Mouse (Mus musculus) adrenal gland, postnatal 14 days (tissue): ENCODE results near the gene Rdh7. TPM values are rescaled to one million over a fixed set of nuclear protein-coding genes. Genes with fewer than 3 reads are reported as not detected.
"Not testable (repeated sequence)": the region's sequence is repeated elsewhere in the genome, so short reads cannot be mapped to it uniquely, and the experiment has no call there.

ENCODE experiments used
- DNase-seq: peaks from one replicate; pipeline ENCODE4 v3.0.0; 2021; ENCODE audit warnings: mixed read lengths
- long read RNA-seq, 2 experiments: library from polyadenylated mRNA; stranded (forward); transcript quantifications; one replicate each; pipeline ENCODE4 v2.0.0; 2021
- total RNA-seq: library from RNA; stranded (reverse); gene quantifications from 2 replicates; pipeline ENCODE4 v1.2.3, GENCODE M21; 2021

Rdh7 gene
- total RNA-seq, result 3.9 and 81.0 TPM in 2 replicates
- long read RNA-seq, experiment 1, partial matches to known transcripts, result 0 of 1 reads
- long read RNA-seq, experiment 1, other reads (novel, unspliced or antisense), result 0 of 1 reads
- long read RNA-seq, experiment 2, transcript Rdh7-201 (4 exons, 1,678 nt), result major isoform, 69 of 78 reads
- long read RNA-seq, experiment 2, partial matches to known transcripts, result 4 of 78 reads
- long read RNA-seq, experiment 2, other reads (novel, unspliced or antisense), result 5 of 78 reads

DNA sequence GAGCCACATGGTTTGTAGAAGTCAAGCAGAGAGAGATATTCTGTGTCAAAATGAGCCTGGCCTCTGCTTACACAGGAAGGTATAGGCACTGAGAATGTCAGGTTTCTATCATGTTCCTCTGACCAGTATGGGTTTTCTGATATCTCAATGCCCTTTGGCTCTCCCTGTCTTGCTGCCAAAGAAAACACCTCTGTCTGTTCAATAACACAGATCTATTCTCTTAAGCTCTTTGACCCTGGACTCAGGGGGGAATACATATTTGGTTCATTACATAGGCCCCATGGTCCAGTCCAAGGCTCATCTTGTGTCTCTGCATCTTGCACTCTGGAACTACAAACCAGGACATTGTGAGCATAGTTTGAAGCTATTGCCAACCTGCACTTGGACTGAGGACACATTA, at the start of gene Rdh7:
TSS of gene Rdh7 (minus strand) at position 213 of the 400 bp plus-strand sequence.
- DNase-seq, result no peak

DNA sequence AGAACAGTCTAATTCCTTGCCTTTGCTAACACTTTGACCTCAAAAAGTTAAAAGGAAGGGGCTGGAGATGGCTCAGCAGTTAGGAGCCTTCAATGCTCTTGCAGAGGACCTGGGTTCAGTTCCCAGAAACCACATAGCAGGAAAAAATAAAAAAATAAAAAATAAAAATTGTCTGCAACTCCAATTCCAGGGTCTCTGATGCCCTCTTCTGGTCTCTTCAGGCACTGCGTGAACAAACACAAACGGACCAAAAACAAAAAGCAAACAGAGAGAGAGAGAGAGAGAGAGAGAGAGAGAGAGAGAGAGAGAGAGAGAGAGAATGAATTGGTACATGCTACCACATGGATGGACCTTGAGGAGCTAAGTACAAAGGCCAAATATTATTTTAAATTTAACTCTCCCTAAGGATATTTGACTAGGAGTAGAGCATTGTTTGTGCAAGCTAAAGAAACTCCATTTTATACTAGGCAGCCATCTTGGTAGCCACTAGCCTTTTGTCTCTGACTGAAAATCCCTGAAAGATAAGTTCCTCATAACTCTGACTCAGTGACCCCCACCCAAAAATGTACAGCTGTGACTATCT, 48.9 kb upstream of the Rdh7 start:
- peak; percentile 78 for DNase-seq

DNA sequence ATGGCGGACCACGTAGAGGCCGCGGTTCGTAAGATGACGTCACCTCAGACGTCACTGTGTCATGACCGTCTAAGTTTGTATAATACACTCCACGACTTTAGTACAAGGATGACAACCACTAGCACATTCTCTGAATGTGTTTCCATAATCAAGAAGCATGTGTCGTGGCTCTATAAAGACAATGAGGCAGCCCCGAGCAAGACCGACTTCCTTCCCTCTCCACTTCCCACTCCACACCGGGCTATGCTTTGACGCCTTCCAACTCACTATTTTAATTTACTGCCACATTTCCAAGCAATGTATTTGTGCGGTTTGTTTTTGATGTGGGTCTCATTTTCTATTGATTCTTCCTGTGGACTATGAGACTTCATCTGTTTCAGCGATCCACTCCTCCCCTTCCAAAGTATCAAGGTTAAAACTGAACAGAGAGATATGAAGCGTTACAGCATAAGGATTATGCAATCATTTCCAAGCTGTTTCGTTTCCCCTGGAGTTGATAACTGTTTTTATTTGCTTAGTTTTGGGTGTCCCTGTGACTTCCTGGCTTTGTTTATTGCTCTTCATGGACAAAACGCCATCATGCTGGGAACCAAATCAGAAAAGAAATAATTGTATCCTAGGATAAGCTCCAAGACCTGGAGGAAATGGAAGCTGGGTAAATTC, 48.3 kb upstream of the Rdh7 start:
- DNase-seq, result no peak

DNA sequence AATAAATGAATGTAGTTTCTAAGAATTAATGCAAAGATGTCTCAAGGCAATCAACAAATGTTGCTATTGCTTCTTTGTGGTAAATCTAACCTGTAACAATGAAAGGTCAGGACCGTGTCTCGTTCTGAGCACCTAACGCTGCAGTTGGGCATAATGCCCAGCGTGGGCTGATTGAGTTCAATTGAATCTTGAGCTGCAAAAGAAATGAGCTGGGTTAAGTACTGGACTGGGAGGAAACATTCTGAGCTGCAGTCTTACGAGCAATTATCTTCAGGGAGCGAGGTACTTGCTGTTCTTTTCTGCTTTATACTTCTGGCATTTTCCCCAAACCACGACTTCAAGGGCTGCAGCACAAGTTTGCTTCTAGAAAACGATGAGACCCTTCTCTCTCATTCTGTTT, 47.7 kb upstream of the Rdh7 start:
- DNase-seq, result no peak

DNA sequence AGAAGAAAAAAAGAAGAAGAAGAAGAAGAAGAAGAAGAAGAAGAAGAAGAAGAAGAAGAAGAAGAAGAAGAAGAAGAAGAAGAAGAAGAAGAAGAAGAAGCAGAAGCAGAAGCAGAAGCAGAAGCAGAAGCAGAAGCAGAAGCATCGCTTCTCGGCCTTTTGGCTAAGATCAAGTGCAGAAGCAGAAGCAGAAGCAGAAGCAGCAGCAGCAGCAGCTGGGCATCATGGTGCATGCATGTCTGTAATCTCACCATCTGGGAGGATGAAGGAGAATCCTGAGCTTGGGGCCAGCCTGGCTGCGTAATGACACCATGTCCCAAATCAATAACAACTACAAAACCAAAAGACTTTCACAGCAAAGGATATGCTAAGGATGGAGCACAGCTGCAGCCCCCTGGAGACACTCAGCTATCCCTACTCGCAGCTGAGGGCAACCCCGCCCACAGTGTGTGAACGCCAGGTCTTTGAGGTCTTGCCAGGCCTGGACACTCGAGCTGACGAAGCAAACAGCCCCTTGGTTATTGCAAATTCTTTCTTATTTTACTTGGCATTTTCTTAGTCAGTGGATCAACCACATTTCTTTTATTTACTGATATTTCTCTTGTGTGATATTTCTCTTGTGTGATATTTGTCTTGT, 43.8 kb upstream of the Rdh7 start:
- DNase-seq, result no peak

DNA sequence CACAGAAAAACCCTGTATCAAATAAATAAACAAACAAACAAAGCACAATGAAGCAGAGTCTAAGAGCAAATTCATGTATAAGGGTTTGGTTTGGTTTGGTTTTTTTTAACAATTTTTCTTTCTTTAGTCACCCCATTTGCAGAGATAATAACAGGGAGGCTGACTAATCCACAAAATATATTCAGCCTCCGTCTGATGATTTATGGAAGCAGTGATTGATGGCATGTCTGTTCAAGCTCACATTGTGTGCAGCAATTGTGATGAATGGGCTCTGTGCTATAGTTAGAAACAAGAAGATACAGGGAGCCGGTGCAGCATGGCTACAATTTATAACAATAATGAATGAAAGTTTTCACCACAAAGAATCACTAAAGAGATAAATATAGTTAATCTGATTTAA, 39.1 kb upstream of the Rdh7 start:
- no peak for DNase-seq

DNA sequence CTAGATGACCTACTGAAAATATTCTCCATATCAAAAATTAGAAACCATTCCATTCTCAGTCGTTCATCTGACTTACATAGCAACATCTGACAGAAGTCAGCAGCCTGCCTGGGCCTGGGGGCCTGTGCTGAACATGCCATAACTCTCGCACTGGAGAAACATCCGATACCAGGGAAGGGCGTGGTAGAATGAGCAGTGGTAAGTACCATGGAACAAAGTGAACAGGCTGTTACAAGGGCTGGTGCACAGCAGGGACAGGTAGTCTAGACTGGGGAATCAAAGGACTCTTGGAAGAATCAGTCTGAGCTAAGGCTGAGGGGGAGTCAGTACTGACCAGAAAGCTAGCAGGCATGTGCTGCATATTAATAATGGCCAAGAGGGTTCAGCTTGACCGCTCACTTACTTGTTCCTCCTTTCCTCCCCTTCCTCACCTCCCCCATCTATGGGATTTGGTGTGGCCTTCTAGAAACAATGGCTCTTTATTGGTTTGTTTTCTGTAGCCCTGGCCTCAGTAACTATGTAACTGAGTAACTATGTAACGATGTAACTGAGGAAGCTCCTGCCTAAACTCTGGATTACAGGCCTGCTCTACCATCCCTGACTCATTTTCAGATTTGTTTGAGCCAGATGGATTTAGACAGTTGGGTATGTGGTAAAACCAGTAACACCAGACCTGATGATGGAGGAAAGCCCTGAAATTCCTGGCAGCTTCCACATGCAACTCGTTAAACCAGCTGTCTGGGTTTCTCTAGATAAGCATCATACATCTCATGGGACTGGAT, 36.2 kb upstream of the Rdh7 start:
- no peak for DNase-seq

DNA sequence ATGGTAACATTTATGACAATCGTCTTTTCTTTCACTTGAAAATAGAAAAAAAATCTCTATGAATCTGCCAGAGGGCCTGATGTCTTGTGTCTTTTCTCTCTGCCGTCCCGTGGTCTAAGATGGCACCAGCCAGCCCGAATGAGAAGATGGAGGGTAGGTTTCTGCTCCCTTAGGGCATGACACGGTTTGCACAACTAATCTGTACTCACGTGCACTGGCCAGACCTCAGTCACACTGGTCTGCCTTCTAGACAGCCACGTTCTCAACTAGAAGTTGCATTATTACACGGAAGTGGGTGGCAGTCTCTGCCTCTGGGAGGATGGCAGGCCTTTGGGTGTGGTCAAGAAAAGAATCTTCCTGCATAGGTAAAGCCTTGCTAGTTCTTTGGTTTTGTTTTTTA, 34.4 kb upstream of the Rdh7 start:
- no peak for DNase-seq

DNA sequence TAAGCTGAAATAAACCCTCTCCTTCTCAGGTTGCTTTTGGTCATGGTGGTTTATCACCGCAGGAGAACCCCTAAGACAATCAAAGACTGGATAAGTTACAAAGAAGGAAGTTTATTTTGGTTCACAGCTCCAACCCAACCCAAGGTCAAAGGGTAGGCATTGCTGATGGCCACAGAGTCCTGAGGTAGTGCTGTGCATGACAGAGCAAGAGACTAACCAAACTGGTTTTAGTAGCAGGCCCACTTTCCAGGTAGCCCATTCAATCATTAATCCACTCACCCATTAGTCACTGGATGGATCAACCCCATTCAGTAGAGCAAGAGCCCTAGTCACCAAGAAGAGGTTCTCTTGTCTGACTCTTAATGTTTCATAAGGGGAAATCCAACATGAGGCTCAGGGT, 33.6 kb upstream of the Rdh7 start:
- no peak for DNase-seq

DNA sequence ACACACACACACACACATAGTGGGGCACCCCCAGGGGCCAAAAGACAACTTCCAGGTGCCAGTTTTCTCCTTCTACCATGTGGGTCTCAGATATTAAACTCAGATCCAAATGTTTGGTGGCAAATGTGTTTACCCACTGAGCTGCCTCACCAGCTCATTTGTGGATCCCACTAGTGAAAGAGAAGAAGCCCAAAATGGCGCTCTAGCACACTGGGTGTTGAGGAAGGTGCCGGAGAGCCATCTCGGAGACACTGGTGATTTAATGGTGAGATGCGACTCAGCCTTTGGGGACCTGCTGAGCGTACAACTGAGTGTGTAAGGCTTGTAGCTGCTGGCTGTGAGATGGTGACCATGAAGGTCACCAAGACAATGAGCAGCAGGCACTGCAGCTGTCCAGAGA, 29.0 kb upstream of the Rdh7 start:
- DNase-seq, result no peak

DNA sequence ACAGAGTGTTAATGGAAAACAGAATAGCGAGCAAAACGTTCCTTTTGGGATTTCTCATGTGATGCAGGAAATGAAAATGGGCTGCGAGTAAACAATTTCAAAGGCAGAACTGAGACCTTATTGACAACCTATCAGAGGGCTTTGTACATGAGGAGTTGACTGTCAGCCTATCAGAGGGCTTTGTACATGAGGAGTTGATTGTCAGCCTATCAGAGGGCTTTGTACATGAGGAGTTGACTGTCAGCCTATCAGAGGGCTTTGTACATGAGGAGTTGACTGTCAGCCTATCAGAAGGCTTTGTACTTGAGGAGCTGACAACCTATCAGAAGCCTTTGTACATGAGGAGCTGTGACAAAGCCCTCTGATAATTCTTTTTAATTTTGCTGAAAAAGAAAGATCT, 28.6 kb upstream of the Rdh7 start:
- not testable (repeated sequence) for DNase-seq

DNA sequence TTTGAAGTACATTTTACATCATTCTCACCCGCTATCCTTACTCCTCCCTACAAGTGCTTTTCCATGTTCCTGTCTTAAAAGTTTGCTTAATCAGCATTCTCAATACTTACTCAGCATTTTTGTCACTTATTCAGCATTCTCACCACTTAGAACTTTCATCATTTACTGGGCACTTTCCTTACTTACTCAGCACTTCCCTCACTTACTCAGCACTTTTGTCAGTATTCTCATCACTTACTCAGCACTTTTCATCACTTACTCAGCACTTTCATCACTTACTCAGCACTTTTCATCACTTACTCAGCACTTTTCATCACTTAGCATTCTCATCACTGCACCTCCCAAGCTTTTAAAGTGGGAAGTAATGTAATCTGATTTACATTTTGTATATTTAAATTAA, 27.0 kb upstream of the Rdh7 start:
- DNase-seq, result no peak

DNA sequence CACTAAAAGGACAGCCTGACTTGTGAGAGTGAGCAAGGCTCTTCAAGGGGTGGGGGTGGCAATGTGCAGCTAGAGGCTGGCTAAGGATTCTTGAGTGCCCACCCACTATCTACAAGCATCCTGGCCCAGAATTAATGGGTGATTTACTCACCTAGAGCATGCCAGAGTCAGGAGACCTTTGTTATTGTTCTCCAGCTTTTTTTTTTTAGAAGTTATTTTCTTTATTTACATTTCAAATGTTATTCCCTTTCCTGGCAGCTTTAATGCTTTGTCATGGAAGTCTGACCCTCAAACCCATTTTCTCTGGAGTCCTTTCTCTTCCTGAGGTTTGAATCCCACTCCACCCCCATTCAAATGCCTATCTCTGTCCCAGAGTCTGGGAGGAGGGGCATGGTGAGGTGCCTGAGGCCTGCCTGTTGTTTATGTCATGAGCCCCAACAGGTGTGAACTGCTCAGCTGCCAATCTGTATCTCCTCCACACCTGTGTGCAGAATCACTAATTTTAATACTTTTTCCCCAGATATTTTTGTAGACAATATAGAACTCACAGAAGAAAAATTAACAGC, 18.9 kb upstream of the Rdh7 start:
- DNase-seq, result no peak

DNA sequence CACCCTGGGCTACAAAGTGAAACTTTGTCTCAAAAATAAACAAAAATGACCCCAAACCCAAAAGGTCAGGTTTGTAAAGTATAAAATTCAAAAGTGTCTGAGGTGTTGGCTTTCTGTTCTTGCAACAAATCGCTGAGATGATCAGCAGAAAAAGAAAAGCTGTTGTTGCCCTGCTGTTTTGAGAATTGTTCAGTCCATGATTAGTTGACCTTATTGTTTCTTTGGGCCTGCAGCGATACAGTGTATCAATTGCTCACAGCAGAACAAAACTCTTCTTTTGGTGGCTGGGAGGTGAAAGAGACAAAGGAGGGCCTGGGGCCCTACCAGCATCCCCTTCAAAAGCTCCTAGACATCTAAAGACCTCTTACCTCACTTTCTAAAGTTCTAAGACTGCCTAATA, 17.5 kb upstream of the Rdh7 start:
- DNase-seq, result no peak

DNA sequence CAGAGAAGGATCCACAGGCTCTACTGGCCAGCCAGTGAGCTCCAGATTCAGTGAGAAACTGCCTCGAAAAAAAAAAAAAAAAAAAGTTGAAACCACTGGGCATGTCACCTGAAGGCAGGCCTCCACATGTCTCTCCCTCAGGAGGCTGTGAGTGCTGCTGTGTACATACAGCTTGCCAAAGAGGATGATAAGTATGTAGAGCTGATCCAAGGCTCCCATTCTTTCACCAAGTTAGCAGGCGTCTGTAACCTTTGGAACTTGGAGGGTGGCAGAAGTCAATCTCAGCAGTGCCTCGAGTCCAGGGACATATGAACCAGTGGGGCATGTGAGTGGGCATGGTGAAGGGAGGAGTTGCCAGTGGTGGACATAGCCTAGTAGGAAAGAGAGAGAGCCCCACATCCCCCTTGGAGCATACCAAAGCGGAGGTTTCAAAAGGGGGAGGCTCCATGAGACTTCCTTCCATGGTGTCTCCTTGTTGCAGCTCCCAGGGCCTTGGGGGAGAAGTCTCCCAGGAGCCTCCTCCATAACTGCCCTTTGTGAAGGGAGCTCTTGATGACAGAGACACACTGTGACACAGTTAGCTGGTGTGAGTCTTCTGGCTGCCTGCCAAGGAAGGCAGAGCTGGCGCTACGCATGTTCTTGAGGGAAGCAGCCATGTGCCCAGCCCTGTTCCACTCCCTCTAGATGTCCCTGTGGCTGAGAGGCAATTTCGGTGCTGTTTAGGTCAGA, 16.3 kb upstream of the Rdh7 start:
- DNase-seq, result peak; percentile 84

DNA sequence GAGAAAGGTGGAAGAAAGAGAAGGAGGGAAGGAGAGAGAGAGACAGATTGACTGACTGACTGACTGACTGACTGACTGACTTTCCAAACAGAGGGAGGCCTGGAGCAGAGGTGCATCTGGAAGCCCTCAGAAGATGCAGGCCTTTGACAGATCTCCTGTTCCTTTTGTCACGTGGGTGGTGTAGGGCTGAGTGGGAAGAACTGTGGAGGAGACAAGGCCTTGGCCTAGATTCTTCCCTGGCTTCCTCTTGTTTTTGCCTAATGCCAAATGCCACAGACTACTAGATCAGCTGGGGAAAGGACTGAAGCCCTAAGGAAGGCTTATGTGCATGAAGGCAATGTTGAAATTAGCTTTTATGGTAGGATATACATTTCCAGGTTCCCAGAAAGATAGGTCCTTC, 14.5 kb upstream of the Rdh7 start:
- peak; percentile 42 for DNase-seq

DNA sequence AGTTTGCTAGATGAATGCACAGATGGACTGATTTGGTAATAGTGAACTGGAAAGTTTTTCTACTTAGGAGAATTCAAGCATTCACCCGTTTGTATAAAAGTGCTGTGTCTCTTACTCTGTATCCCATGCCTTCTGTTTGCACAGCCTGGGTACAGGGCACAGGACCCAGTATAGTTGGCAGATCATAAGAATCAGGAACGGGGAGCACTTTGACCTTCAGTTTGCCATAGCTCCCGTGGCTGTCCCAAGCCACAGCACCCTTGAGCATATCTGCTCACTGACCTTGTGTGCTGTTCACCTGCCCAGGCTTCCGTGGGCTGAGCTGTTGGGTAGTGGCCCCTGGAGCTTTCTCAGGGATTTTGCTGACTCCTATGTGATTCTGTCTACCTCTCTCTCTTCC, 13.1 kb upstream of the Rdh7 start:
- DNase-seq, result no peak

DNA sequence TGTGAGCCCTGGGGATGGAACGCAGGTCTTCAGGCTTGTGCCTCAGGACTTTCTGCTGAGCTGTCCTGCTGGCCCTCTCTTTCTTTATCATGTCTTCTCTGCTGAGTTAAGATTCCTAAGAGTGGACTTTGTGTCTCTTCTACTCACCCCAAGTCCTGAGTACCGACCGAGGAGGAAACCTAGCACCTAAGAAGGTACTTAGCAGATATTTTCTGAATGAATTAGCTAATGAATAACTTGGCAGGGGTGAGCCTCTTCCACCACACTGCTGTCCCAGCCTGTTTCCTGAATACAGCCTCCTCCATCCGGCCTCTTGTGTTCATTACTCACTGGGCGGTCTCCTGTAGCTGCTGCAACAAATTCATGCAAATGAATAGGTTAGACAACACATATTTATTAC, 11.2 kb upstream of the Rdh7 start:
- DNase-seq, result no peak

DNA sequence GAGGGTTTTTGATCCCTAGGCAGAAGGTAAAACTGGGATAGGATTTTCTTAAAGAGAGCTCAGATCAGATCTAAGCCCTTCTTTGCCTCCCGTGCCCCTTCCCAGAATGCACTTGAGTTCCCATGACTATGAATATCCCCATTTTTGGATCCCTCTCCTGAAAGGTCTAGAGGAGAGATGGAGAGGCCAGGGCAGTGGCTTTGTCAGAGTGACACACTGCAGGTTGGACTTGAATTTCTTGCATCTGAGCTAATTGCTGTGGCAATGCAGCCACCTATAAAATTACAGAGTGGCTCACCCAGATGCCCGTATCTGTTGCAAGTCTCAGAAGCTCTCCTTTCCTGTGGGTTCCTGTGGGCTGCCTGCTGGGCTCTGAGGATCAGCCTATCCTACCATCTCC, 9.6 kb upstream of the Rdh7 start, which contains the start of gene Sdr9c7:
TSS of gene Sdr9c7 (plus strand) at position 301 of the 400 bp plus-strand sequence.
- no peak for DNase-seq

DNA sequence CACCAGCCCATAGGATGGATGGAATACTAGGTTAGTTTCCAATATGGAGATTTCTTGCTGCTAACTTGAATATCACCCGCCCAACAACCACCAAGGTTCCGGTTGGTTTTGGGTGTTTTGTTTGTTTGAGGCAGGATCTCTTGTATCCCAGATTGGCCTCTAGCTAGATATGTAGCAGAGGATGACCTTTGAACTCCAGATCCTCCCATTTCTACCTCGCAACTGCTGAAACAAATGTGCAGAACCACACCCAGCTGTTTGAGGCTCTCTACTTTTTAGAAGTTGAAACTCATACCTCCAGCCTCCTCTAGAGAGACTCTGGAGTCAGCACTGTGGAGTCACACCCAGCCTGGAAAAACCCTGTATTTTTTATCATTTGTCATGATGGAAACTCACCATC, 8.9 kb upstream of the Rdh7 start:
- no peak for DNase-seq

DNA sequence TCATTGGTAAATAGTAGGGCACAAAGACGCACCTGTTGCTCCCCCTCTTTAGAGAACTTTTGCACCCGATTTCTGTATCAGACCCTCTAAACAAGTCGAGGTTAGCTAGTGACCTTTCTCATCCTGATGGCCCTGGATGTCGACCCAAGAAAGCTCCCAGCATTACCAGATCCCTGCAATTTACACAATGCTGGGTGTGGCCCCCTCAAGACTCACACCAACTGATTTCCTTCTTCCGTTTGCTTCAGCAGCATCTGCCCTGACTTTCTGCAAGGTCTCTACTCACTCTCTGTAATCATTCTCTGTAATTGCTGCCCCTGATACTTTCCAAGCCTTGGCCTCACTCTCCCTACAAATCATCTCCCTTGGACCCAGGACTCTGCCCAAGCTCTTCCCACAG, 8.1 kb upstream of the Rdh7 start:
- no peak for DNase-seq
